Mouse (Mus musculus): Measurements from ENCODE around the gene Rbms2.
A peak's percentile ranks its signal among the peaks of the same experiment; 100 is the strongest.
"Not testable (repeated sequence)": the region's sequence is repeated elsewhere in the genome, so short reads cannot be mapped to it uniquely, and the experiment has no call there.

Gene Rbms2

GRCm38 (mm10) chr10:128179989-128180388, at the start of gene Rbms2:
Gene Rbms2, minus strand, starts transcription at chr10:128180297.
- no peak for DNase-seq (ENCODE audit: extremely low read depth, low read depth)

DNA sequence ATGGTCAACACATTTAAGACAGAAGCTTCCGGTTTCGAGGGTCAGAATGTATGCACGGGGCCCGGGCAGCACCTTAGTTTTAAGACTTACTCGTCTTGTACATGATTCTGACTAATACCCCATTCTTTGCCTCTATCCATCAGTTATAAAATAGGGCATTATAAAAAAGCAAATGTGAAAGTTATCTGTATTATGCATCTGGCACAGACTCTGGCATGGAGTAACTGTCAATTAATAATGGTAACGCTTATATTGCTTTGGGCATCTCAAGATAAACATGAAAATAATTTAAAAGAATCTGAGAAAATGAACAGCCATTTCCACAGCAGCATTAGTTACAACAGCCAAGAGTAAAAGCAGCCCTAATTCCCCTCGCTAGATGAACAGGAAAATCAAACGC, 47.9 kb upstream of the Rbms2 start:
- DNase-seq (ENCODE audit: extremely low read depth, low read depth), result no peak

- DNase-seq (ENCODE audit: extremely low read depth, low read depth), result no peak
Observed at GRCm38 (mm10) chr10:128227592-128227991, 47.5 kb upstream of the Rbms2 start.

- no peak for DNase-seq (ENCODE audit: extremely low read depth, low read depth)
Observed at GRCm38 (mm10) chr10:128225538-128225937, 45.4 kb upstream of the Rbms2 start, which contains the start of gene Mip. Gene Mip, plus strand, starts transcription at chr10:128225838.

DNA sequence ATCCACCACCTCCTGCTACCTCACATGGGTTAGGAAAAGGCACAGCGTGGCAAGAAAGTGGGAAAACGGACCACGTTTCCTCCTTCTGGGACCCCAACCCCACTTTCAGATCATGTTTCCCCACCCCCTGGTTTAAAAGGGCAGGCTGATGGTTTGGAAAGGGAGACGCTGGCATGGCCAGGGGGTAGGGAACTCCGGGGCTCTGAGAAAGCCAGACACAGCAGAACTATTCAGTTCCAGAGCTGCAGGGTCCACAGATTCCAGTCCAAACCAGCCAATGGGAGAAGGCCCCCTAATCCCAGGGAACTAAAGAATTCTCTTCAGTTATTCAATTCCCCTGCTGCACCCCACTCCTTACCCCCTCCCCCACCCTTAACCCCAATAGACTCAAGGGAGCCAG, 45.0 kb upstream of the Rbms2 start:
- no peak for DNase-seq (ENCODE audit: extremely low read depth, low read depth)

GRCm38 (mm10) chr10:128221533-128222286, 41.6 kb upstream of the Rbms2 start:
- DNase-seq (ENCODE audit: extremely low read depth, low read depth), result no peak

GRCm38 (mm10) chr10:128218387-128219117, 38.5 kb upstream of the Rbms2 start:
- peak; percentile 90 for DNase-seq (ENCODE audit: extremely low read depth, low read depth)

DNA sequence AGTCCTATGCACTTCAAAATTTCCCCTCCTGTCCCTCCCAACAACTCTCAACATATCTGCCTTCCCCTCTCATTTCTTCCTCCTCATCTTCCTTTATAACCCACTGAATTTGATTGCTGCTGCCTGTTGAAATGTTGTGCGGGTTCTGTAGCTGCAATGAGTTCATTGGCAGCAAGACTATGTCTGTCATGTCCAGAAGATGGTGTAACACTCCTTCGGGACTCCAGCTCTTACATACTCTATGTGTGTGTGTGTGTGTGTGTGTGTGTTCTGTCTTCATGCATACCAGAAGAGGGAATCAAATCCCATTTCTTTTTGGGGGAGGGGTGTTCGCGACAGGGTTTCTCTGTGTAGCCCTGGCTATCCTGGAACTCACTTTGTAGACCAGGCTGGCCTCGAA, 34.9 kb upstream of the Rbms2 start:
- DNase-seq (ENCODE audit: extremely low read depth, low read depth), result no peak

DNA sequence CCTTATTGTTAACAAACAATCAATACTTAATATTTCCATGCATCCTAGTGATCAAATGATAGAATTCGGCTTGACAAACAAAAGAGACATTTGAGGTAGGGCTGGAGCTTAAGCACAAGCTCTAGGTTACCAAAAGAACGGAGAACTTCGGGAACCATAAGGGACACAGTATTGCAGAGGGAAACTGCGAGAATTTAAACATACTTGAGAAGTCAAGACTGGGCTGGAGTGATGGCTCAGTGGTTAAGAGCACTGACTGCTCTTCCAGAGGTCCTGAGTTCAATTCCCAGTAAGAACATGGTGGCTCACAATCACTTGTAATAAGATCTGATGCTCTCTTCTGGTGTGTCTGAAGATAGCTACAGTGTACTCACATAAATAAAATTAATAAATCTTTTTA, 34.0 kb upstream of the Rbms2 start:
- DNase-seq (ENCODE audit: extremely low read depth, low read depth), result not testable (repeated sequence)

- DNase-seq (ENCODE audit: extremely low read depth, low read depth), result peak; percentile 79
Observed at GRCm38 (mm10) chr10:128212871-128213323, 32.8 kb upstream of the Rbms2 start.

DNA sequence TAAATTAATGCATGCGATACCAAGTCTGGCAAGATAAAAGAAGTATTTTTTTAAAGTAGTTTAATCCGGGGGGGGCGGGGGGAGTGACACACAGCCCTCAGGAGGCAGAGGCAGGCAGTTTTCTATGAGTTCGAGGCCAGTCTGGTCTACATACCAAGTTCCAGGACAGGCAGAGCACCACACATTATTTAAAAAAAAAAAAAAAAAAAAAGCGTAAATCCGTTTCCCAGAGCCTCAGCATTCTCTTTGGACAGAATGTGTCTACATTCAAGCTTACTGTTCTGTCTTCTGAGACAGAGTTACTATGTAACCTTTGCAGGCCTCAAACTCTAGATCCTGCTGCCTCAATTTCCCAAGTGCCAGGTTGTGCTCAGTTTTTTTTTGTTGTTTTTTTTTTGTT, 32.1 kb upstream of the Rbms2 start:
- DNase-seq (ENCODE audit: extremely low read depth, low read depth), result no peak

- peak; percentile 84 for DNase-seq (ENCODE audit: extremely low read depth, low read depth)
Observed at GRCm38 (mm10) chr10:128211390-128212108, 31.5 kb upstream of the Rbms2 start, which contains the start of gene Spryd4. Gene Spryd4, minus strand, starts transcription at chr10:128211807.

DNA sequence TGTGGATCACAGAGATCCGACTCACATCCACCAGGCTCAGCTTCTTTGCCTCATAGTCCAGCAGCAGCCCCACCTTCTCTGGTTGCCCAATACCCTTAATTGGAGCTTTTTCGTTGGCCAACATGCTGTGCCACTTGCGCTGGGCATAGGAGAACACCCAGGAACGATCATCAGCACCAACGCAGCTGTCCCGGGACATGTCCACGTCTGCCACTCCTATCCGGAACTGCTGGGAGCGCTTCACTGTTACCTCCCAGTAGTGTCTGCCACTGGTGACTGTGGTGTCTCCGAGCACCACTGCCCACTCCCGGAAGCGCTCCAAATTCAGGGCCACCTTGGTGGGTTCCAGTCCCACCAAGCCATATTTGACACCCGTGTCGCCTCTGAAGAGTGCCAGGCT, 30.9 kb upstream of the Rbms2 start:
- no peak for DNase-seq (ENCODE audit: extremely low read depth, low read depth)

- DNase-seq (ENCODE audit: extremely low read depth, low read depth), result no peak
Observed at GRCm38 (mm10) chr10:128210131-128210530, 30.0 kb upstream of the Rbms2 start.

GRCm38 (mm10) chr10:128209311-128210009, 29.4 kb upstream of the Rbms2 start:
- DNase-seq (ENCODE audit: extremely low read depth, low read depth), result no peak

DNA sequence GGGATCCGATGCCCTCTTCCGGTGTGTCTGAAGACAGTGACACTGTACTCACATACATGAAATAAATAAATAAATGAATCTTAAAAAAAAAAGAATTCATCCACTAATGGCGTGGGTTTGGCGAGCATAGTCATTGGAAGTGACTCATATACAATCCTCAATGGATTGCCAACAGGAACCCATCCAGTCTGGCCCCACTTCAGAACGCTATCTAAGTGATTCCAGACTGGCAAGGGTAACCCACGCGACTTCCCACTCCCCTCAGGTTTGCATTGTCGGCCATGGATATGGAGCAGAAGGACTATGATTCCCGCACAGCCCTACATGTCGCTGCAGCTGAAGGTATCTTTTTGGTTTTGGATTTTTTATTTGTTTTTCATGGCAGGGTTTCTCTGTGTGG, 28.2 kb upstream of the Rbms2 start:
- DNase-seq (ENCODE audit: extremely low read depth, low read depth), result no peak

- DNase-seq (ENCODE audit: extremely low read depth, low read depth), result no peak
Observed at GRCm38 (mm10) chr10:128204941-128205340, 24.8 kb upstream of the Rbms2 start.

DNA sequence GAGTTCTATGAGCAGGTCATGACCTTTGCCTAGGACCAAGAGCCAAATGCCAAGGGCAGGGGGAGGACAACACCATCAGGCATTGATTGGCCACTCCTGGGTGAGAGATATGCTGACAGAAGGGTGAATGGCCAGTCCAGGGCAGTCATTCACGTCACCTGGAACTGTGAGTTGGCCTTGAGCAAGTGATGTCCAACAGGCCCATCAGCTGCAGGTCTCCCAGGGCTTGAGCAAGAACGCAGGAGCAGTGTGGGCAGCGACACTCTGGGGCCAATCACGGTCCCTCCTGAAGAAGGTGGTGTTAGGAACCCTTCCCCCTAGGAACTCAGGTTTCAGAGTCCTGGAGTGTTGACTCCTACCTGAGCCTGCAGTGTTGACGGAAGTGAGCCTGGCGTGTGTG, 21.8 kb upstream of the Rbms2 start:
- no peak for DNase-seq (ENCODE audit: extremely low read depth, low read depth)

GRCm38 (mm10) chr10:128194551-128195461, 14.7 kb upstream of the Rbms2 start:
- DNase-seq (ENCODE audit: extremely low read depth, low read depth), result no peak

DNA sequence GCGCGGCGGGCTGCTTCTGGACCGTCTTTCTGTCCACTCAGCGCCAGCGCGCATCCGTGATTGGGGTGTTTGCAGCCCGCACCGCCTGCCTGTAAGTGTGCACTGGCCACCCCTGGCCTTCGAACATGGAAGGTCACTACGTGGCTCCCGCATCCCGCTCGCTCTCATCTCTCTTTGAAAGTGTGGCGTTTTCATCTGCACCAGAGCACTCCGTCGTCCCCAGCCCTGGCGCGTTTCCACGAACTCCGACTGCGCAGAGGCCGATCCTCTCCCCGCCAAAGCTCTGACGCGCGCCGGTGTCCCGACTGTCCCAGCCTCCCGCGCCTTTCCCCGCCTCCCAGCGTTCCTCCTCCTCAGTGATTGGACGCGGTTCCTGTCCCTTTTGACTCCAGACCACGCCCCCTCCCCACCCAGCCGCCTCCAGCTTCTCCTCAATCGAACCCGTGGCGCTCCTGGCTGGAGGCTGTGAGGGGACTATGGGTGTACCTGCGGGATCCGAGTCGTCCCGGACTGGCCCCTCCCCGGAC, 14.0 kb upstream of the Rbms2 start, which contains the start of gene Gls2:
Gls2 (plus strand) TSS at position 434 of the 527 bp plus-strand sequence.
- DNase-seq (ENCODE audit: extremely low read depth, low read depth), result peak; percentile 88
